In genomic region chr15:86124359-86124758, GRCm38 (mm10) we compare ENCODE assay signal across 8 mouse cellular contexts.
A peak's percentile ranks its signal among the peaks of the same experiment; 100 is the strongest.
DNase-seq lines count a peak whose midpoint lies in the region; ATAC-seq and TF ChIP-seq lines count a peak whose summit lies in the region.

No protein-coding gene starts in this region.

- no peak overlapping the region for H3K9ac ChIP-seq in heart, embryonic 16.5 days (ENCODE audit: low read length)
- no peak overlapping the region for H3K9ac ChIP-seq in lung, embryonic 16.5 days (ENCODE audit: low read length)

- peaks cover 12% of the 10 kb centered on the region for H3K4me1 ChIP-seq in E14TG2a.4 (replicated peaks; ENCODE audit: low read depth, low read length)
- peaks cover 11% of the 10 kb centered on the region; the same call in 1 of the 2 replicates for H3K4me1 ChIP-seq in heart, embryonic 16.5 days (ENCODE audit: control insufficient read depth, insufficient read depth, low read length)
- H3K4me1 ChIP-seq in lung, embryonic 16.5 days (replicated peaks; ENCODE audit: control insufficient read depth, insufficient read depth, low read length) = no peaks in the 10 kb centered on the region

- no peak overlapping the region for H3K27ac ChIP-seq in heart, embryonic 16.5 days (ENCODE audit: low read length)
- H3K27ac ChIP-seq in lung, embryonic 16.5 days (ENCODE audit: low read length) = no peak overlapping the region

- WGBS in heart, embryonic 16.5 days = 30% methylated on average over 1 of the region's 1 CpGs
- 27% methylated on average over 1 of the region's 1 CpGs for WGBS in large intestine, adult 2 months
- 36% methylated on average over 1 of the region's 1 CpGs for WGBS in lung, embryonic 16.5 days

- ATAC-seq in heart, embryonic 16.5 days (replicated peaks; ENCODE audit: extremely low read depth, insufficient read depth, low FRiP score) = peak; percentile 15; the same call in 1 of the 2 replicates
- ATAC-seq in lung, embryonic 16.5 days (ENCODE audit: low read depth) = peak; percentile 59; the same call in 1 of the 2 replicates

- no peak overlapping the region for H3K4me2 ChIP-seq in heart, embryonic 16.5 days (ENCODE audit: low read depth, low read length)
- no peak overlapping the region for H3K4me2 ChIP-seq in lung, embryonic 16.5 days (ENCODE audit: low read depth, low read length)

- peak; percentile 83 for DNase-seq in adrenal gland, postnatal 10 days
- DNase-seq in embryo, embryonic 11 days = peak; percentile 72
- DNase-seq in large intestine, adult 2 months (ENCODE audit: low read depth, low spot score) = peak; percentile 42
- DNase-seq in retina, embryonic 14.5 days (ENCODE audit: low spot score) = peak; percentile 84
- peak; percentile 52 to 69 for DNase-seq in urinary bladder, postnatal 4 days (ENCODE audit: low spot score in 2 of 2)

- H3K27me3 ChIP-seq in E14TG2a.4 (ENCODE audit: insufficient read depth, low read length) = peaks cover 3% of the 10 kb centered on the region; the same call in 1 of the 2 replicates
- H3K27me3 ChIP-seq in heart, embryonic 16.5 days (ENCODE audit: control insufficient read depth, insufficient read depth, low read length) = no peaks in the 10 kb centered on the region
- H3K27me3 ChIP-seq in lung, embryonic 16.5 days (ENCODE audit: control insufficient read depth, insufficient read depth, low read depth, low read length) = no peaks in the 10 kb centered on the region

- H3K9me3 ChIP-seq in E14TG2a.4 (ENCODE audit: low read length) = no peaks in the 10 kb centered on the region
- no peaks in the 10 kb centered on the region for H3K9me3 ChIP-seq in heart, embryonic 16.5 days (replicated peaks; ENCODE audit: control insufficient read depth, low read length)
- no peaks in the 10 kb centered on the region for H3K9me3 ChIP-seq in lung, embryonic 16.5 days (ENCODE audit: control insufficient read depth, low read length)

- peaks cover 22% of the 10 kb centered on the region; the same call in 1 of the 2 replicates for H3K36me3 ChIP-seq in E14TG2a.4 (ENCODE audit: insufficient read depth, low read length)
- peaks cover 53% of the 10 kb centered on the region for H3K36me3 ChIP-seq in heart, embryonic 16.5 days (ENCODE audit: control insufficient read depth, insufficient read depth)
- peaks cover 12% of the 10 kb centered on the region for H3K36me3 ChIP-seq in lung, embryonic 16.5 days (ENCODE audit: control insufficient read depth, insufficient read depth, low read length)

- no peak overlapping the region for H3K4me3 ChIP-seq in E14TG2a.4 (replicated peaks; ENCODE audit: low read length)
- no peak overlapping the region for H3K4me3 ChIP-seq in heart, embryonic 16.5 days (ENCODE audit: low read length)
- no peak overlapping the region for H3K4me3 ChIP-seq in lung, embryonic 16.5 days (ENCODE audit: low read length)

- peak; percentile 30; the same call in 1 of the 2 replicates for TF ChIP-seq CTCF in E14TG2a.4 (conservative IDR thresholded peaks at IDR 0.05; ENCODE audit: low read length)
